Mouse (Mus musculus): ENCODE results near the gene Commd7.

The Commd7 gene

DNA sequence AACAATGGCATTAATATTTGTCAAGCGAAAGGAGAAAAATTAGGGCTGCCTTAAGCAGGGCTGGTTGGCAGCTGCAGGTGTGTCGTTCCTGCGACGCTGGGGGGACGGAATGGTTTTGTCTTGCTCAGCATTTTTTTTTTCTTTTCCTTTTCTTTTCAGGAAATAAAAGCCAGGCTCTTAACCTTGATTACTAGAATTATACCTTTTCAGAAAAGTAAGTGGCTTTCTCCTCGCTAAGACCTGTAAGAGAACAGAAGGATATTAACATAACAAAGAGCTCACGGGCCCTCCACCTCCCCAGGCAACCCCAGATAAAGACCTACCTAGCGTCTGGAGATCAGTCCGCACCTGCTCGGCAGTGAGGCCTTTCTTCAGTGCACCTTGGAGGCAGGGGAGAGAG is 10.1 kb downstream of the Commd7 start:
- no peak for DNase-seq (ENCODE audit: low spot score in 2 of 2)

- DNase-seq (ENCODE audit: low spot score in 2 of 2): no peak
These were observed 13.7 kb downstream of the Commd7 start for GRCm38 (mm10) chr2:153618889-153619288.

DNA sequence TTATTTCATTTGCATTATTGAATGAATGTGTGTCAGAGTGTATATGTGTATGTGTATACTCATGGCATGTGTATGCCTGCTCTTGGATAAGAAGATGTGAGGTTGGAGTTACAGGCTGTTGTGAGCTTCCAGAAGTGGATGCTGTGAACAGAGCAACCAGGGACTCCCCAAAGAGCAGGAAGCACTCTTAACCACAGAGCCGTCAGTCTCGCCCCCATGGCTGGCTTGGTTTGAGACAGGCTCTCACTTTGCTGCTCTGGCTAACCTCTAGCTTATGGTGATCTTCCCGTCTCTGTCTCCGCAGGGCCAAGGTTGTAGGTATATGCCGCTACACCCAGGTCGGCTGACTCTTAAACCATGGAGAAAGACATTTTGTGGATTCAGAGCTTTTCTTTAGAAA is 14.1 kb downstream of the Commd7 start:
- DNase-seq (ENCODE audit: low spot score in 2 of 2): no peak

DNA sequence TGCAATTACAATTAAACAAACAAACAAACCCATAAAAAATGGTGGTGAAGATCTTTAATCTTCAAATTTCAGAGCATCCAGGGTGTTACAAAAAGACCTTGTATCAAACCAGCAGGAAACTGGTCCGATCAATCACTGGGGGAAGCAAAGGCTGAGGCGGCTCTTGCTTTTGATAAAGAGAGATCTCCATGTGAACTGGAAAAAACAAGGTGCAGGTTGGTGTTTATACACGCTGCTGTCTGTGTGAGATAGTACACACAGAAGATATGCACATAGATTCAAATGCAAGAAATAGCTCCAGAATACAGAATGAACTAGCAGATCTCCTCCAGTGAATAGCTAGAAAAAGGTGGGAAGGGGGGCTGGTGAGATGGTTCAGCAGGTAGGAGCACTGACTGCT is 15.7 kb downstream of the Commd7 start:
- DNase-seq (ENCODE audit: low spot score in 2 of 2): no peak

DNA sequence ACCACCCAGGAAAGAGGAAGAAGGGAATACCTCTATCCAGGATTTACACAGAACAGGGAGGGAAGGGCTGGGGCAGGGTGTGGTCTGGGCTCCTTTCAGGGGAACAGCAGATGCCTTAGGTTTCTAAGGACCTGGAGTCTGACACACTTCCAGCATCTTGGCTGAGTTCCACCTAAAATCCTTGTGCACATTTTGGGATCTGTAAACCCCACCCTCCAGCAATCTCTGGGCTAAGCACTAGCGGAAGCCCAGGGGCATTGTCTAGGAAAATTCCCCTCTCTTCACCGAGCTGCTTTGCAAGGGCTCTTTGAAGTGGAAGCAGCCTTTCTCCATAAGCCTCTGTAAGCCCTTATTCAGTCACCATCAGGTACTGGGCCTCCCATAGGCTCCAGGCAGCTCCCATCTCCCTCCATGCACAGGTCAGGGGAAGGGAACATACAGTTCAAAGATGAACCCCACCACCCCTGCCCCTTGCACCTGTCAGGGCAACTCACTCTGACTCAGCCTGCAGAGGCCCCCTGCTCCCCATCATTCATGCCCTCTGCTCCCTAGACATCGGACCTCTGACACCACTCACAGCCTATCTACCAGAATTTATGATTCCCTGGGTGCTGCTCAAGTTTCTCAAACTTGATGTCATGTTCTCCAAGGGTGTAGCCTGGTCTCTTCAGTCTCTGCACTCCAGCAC is 19.8 kb downstream of the Commd7 start:
- DNase-seq (ENCODE audit: low spot score in 2 of 2): no peak

GRCm38 (mm10) chr2:153611743-153612142 is 20.8 kb downstream of the Commd7 start:
- no peak for DNase-seq (ENCODE audit: low spot score in 2 of 2)

GRCm38 (mm10) chr2:153611241-153611630 is 21.3 kb downstream of the Commd7 start:
- DNase-seq (ENCODE audit: low spot score in 2 of 2): no peak

- DNase-seq (ENCODE audit: low spot score in 2 of 2): no peak
These were observed 21.9 kb downstream of the Commd7 start for GRCm38 (mm10) chr2:153610426-153611240.

DNA sequence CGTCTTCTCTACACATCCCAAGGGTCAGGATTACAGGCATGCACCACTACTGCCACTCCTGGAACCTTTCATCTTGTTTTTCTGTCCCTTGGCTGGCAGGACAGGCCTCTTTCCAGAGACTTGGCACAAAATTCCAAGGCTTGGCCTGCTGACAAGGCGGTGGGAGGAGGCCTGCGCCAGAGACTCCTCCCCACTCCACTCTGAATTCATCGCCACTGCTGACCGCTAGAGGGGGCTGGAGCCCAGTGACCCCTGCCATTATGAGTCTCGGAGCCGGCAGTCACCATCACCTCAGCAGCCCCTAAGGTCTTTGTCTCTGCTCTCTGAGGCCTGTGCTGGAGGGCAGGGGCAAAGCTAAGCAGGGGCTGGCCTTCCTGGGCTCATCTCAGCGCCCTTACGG is 23.0 kb downstream of the Commd7 start:
- peak; percentile 25 to 57 for DNase-seq (ENCODE audit: low spot score in 2 of 2)

GRCm38 (mm10) chr2:153609058-153609457 is 23.5 kb downstream of the Commd7 start:
- DNase-seq (ENCODE audit: low spot score in 2 of 2): no peak

DNA sequence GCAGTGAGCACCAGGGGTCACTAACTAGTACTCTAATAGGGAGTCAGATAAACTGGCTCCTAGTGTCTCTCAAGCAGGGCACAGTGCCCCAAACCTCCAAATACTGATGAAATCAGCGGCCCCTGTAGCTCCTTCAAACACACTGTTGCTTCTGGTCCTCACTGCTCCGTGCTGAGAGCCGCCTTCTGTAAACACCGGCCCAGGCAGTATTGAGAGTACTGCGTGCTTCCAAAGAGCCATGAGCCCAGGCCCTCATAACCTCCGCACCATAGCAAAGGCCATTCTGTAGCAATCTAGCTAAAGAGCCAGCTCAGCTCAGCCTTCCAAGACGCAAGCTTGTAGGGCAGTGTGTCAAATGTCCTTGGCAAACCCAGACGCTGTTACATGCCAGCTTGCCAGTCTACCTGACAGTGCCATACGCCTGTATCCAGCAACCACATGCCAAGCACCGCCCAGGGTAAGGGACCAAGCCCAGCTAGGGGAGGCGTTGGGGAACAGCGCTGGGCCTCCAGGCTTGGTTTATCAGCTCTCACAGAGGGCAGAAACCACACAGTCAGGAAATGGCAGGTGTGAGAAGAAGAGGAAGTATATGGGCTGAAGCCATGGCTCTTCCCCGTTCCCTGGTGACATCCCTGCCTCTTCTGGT is 24.6 kb downstream of the Commd7 start:
- DNase-seq (ENCODE audit: low spot score in 2 of 2): no peak

DNA sequence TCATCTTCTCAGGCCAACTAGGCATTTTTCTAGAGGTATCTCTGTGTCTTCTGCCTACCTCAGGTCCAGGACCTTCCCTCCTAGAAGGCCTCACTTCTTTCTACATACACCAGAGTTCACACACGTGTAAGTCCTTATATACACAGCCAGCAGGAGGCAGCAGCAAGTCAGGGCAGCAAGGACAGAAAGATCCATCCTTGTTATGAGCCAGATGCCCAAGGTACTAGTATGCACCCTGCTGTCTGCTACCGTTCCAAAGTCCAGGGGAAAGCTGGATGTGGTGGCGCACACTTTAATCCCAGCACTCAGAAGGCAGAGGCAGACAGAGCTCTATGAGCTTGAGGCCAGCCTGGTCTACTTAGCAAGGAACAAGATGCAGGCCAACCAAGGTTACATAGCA is 26.2 kb downstream of the Commd7 start:
- DNase-seq (ENCODE audit: low spot score in 2 of 2): no peak

GRCm38 (mm10) chr2:153603724-153604123 is 28.9 kb downstream of the Commd7 start:
- DNase-seq (ENCODE audit: low spot score in 2 of 2): no peak

DNA sequence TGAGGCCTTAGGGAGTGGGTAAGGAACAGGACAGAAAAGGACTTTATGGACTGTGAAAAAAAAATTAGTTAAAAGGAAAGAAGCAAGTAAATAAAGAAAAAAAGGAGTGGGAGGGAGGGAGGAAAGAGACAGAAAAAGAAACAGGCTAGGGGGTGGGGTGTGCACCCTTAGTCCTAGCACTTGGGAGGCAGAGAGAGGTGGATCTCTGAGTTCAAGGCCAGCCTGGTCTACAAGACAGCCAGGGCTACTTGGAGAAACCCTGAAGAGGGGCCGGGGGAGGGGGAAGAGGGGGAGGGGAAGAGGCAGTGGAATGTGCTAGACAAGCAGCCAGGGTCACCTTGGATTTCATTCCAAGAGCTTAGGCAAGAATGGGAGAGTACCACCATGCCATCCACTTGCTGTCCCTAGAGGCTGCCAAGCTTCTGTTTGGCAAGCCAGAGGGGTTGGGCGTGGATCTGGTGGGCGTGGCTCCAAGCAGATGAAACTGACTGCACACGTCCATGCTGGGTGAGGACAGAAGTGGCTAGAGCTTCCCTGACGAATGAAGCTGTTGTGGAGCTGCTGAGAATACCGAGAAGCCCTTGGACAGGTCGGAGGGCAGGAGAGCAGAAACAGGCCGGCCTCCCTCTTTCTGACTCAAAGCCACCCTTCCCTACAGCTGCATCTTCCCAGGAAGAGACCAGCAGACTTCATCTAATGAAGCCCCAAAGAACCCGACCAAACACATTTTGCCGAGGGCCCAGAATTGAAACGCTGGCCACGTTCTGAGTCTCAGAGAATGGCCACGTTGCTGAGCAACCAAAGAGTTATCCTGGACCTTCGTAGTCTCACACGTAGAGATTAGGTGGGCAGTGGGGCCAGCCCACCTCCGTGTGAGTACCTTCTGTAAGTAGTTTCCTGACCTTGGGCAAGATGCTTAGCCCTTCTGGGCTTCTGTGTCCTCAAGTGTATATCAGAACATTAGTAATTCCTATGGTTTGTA is 31.6 kb downstream of the Commd7 start:
- DNase-seq (ENCODE audit: low spot score in 2 of 2): no peak

DNA sequence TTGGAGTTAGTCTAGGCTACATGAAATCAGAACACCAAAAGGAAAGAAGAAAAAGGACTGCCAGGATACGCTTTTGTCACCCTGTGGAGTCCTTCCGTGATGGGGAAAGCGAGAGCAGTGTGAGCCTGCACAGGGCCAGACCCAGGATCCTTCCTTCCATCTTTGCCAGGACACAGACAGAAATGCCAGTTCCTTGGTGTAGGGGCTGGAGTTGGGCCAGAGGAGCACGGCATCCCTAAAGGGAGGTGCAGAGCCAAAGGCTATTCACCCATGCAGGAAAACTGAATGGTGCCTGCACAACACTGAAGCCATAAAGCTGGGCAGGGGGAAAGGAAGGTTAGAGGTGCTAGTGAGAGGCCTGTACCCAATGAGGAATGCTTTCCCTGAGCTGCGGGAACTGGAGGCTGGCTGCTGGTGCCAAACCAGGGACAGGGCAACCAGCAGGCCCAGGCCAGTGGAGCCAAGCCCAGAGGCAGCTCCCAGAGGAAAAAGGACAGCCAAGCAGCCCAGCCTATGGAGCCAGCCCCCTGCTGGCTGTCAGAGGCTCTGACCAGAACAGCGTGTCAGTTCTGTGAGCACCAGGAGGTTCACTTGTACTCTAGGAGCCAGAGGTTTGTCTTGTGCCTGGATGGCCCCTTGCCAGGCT is 32.4 kb downstream of the Commd7 start:
- DNase-seq (ENCODE audit: low spot score in 2 of 2): no peak

DNA sequence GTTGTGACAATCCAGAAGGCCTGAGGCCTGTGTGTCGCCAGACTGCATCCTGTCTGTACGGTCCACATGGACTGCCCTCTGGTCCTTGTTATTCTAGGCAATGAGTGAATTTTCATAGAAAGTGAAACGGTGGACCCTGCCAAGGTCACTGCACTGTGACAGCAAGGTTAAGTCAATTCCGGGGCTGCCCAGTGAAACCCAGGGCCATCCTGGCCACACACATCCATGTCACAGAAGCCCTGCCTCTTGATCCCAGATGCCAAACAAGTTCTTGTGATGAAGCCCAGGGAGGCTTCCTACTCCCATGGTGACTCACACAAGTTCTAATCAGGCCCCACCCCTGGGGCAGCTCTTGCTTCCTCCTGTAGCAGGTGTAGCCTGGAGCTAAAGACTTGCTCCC is 35.0 kb downstream of the Commd7 start:
- DNase-seq (ENCODE audit: low spot score in 2 of 2): no peak

DNA sequence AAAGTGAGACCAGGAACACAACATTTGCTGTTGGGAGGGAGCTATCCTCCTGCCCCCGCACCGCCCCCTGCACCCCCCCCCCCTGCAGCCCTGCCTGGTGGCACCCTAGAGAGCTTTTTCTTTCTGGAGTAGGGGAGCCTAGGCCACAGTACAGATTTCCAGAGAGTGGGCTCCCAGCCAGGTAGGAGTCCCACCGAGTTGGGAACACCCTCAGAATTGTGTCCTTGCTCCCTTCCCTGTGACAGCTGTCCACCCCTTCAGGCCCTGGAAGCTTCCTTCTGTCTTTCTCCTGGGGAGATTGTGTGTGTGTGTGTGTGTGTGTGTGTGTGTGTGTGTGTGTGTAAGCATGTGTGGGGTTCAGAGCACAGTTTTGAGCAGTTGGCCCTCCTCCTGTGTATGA is 35.6 kb downstream of the Commd7 start:
- no peak for DNase-seq (ENCODE audit: low spot score in 2 of 2)

DNA sequence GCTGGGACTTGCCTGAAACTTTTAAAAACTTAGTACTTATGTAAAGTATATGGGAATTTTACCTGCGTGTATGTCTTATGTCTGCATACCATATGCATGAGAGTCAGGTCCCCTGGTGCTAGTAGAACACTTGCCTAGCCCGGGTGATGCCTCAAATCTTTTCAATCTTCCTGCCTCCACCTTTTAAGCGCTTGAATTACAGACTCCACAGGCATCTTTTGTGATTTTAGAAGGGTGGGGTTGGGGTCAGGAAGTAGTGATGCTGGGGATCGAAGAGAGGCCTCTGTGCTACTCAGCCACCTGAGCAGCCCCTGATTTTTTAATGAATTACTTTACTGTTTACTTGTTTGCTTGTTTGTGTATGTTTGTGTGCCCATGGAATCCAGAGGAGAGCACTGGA is 37.6 kb downstream of the Commd7 start:
- no peak for DNase-seq (ENCODE audit: low spot score in 2 of 2)

- DNase-seq (ENCODE audit: low spot score in 2 of 2): no peak
These were observed 39.4 kb downstream of the Commd7 start for GRCm38 (mm10) chr2:153593186-153593585.

GRCm38 (mm10) chr2:153592056-153593014 is 40.2 kb downstream of the Commd7 start:
- DNase-seq (ENCODE audit: low spot score in 2 of 2): no peak
